Mouse (Mus musculus): ENCODE data around the gene Rras2.

Rras2 gene

GRCm38 (mm10) chr7:114114284-114114683 is 3.3 kb downstream of the Rras2 start:
- no peak for DNase-seq (ENCODE audit: low spot score in 2 of 2)

- DNase-seq (ENCODE audit: low spot score in 2 of 2), result no peak
Observed at GRCm38 (mm10) chr7:114110500-114110899, 7.1 kb downstream of the Rras2 start.

GRCm38 (mm10) chr7:114105886-114106285 is 11.7 kb downstream of the Rras2 start:
- DNase-seq (ENCODE audit: low spot score in 2 of 2), result no peak

GRCm38 (mm10) chr7:114103629-114104347 is 13.8 kb downstream of the Rras2 start:
- DNase-seq (ENCODE audit: low spot score in 2 of 2), result no peak

GRCm38 (mm10) chr7:114103152-114103551 is 14.4 kb downstream of the Rras2 start:
- no peak for DNase-seq (ENCODE audit: low spot score in 2 of 2)

GRCm38 (mm10) chr7:114102609-114103008 is 15.0 kb downstream of the Rras2 start:
- DNase-seq (ENCODE audit: low spot score in 2 of 2), result no peak

GRCm38 (mm10) chr7:114101412-114101811 is 16.2 kb downstream of the Rras2 start:
- no peak for DNase-seq (ENCODE audit: low spot score in 2 of 2)

- DNase-seq (ENCODE audit: low spot score in 2 of 2), result no peak
Observed at GRCm38 (mm10) chr7:114093548-114094174, 23.9 kb downstream of the Rras2 start.

GRCm38 (mm10) chr7:114090892-114091545 is 26.6 kb downstream of the Rras2 start:
- DNase-seq (ENCODE audit: low spot score in 2 of 2), result no peak

GRCm38 (mm10) chr7:114090231-114090630 is 27.4 kb downstream of the Rras2 start:
- DNase-seq (ENCODE audit: low spot score in 2 of 2), result no peak

- no peak for DNase-seq (ENCODE audit: low spot score in 2 of 2)
Observed at GRCm38 (mm10) chr7:114088918-114089317, 28.7 kb downstream of the Rras2 start.

- no peak for DNase-seq (ENCODE audit: low spot score in 2 of 2)
Observed at GRCm38 (mm10) chr7:114087986-114088385, 29.6 kb downstream of the Rras2 start.

- DNase-seq (ENCODE audit: low spot score in 2 of 2), result no peak
Observed at GRCm38 (mm10) chr7:114087341-114087740, 30.2 kb downstream of the Rras2 start.

GRCm38 (mm10) chr7:114086021-114086710 is 31.4 kb downstream of the Rras2 start:
- no peak for DNase-seq (ENCODE audit: low spot score in 2 of 2)

GRCm38 (mm10) chr7:114083760-114084159 is 33.8 kb downstream of the Rras2 start:
- DNase-seq (ENCODE audit: low spot score in 2 of 2), result no peak

GRCm38 (mm10) chr7:114083088-114083487 is 34.5 kb downstream of the Rras2 start:
- no peak for DNase-seq (ENCODE audit: low spot score in 2 of 2)

- no peak for DNase-seq (ENCODE audit: low spot score in 2 of 2)
Observed at GRCm38 (mm10) chr7:114081633-114082420, 35.8 kb downstream of the Rras2 start.

GRCm38 (mm10) chr7:114080250-114080649 is 37.3 kb downstream of the Rras2 start:
- no peak for DNase-seq (ENCODE audit: low spot score in 2 of 2)

GRCm38 (mm10) chr7:114079343-114079742 is 38.2 kb downstream of the Rras2 start:
- DNase-seq (ENCODE audit: low spot score in 2 of 2), result no peak

- no peak for DNase-seq (ENCODE audit: low spot score in 2 of 2)
Observed at GRCm38 (mm10) chr7:114074595-114074994, 43.0 kb downstream of the Rras2 start.

GRCm38 (mm10) chr7:114074133-114074532 is 43.4 kb downstream of the Rras2 start:
- no peak for DNase-seq (ENCODE audit: low spot score in 2 of 2)

Measured in spleen, postnatal 14 days (tissue).